Mouse (Mus musculus): ENCODE results near the gene Alkbh6. TPM values are rescaled to one million over a fixed set of nuclear protein-coding genes. Genes with fewer than 3 reads are reported as not detected.
A peak's percentile ranks its signal among the peaks of the same experiment; 100 is the strongest.

The Alkbh6 gene
- polyA plus RNA-seq, 1 experiment from 2014 or later = 80.7 TPM

DNA sequence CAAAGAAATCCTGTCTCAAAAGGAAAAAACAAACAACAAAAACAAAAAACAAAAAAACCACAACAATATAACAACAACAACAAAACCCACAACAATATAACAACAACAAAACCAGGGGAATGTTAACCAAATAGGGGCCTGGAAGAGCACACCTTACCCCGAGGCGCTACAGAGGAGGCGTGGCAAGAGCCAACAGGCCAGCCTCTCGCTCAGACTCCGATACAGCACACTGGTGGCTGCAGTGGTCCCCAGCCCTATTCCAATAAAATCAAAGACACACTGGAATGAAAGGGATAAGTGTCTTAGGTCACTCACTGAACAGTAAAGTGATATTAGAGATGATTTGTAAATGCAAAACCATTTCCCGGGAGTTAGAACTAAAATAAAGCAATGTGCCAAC lies 29.0 kb upstream of the Alkbh6 start:
- ATAC-seq (replicated peaks; ENCODE audit: insufficient number of reproducible peaks, low FRiP score, low TSS enrichment, low read depth) (peak; percentile 49; the same call in 1 of the 2 replicates), DNase-seq (ENCODE audit: low spot score) (peak; percentile 46)
- Histone ChIP-seq H3K9me3 (replicated peaks; ENCODE audit: control insufficient read depth, low read length) (no peaks in the 10 kb centered on the region), H3K36me3 (replicated peaks; ENCODE audit: control insufficient read depth, insufficient read depth, low read depth, low read length) (no peaks in the 10 kb centered on the region), H3K27me3 (ENCODE audit: control insufficient read depth, insufficient read depth, low read length) (no peaks in the 10 kb centered on the region), H3K4me3 (ENCODE audit: low read depth, low read length) (peak overlapping the region; percentile 65), H3K4me1 (ENCODE audit: control insufficient read depth, insufficient read depth, low read length) (no peaks in the 10 kb centered on the region), H3K4me2 (ENCODE audit: low read depth, low read length) (peak overlapping the region; percentile 80), H3K27ac (replicated peaks; ENCODE audit: low read depth, low read length) (peak overlapping the region; percentile 90; the same call in 1 of the 2 replicates), H3K9ac (replicated peaks; ENCODE audit: low read length) (peak overlapping the region; percentile 60)
- under 1% methylated on average over 6 of the region's 6 CpGs for WGBS

DNA sequence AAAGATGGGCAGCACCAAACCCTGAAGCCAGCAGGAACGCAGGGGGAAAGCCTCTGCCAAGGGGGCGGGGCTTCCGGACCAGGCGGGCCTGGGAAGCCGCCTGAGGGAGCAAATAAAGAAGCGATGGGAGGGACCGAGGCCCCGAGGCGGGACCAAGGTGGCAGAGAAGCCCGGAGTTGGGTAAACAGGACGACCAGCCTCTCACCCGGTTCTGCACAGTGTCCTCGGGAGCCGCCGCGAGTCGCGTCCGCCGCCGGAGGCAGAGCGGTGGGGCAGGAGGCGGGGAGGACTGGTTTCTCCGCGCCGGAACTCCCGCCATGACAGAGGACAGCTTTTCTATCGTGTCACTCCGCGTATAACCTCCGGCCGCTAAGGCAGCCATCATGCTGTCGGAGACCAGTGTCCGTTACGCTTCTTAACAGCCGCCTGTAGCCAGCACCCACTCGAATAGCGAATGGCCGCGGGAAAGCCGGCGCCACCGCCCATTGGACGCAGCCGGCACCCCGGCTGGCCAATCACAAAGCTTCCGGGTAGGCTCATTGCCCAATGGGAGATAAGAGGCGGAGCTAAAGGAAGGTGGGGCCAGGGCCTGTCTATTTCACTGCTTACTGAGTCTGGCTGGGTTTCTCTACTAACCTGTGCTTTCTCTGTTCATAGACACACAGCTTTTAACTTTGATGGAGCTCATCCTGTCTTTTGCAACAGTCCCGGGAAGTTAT lies 28.4 kb upstream of the Alkbh6 start, which contains the start of the genes Thap8 and Wdr62:
Gene Thap8, plus strand, starts transcription at position 144 of the 719 bp plus-strand sequence.
Gene Wdr62, minus strand, starts transcription at position 469 of the 719 bp plus-strand sequence.
- ATAC-seq (replicated peaks; ENCODE audit: insufficient number of reproducible peaks, low FRiP score, low TSS enrichment, low read depth) (peak; percentile 91), DNase-seq (ENCODE audit: low spot score) (peak; percentile 95)
- Histone ChIP-seq H3K9ac (replicated peaks; ENCODE audit: low read length) (peak within 1 kb of the TSS; percentile 60), H3K9me3 (replicated peaks; ENCODE audit: control insufficient read depth, low read length) (no peaks in the 10 kb centered on the region), H3K4me2 (ENCODE audit: low read depth, low read length) (peak within 1 kb of the TSS; percentile 80), H3K27me3 (ENCODE audit: control insufficient read depth, insufficient read depth, low read length) (no peaks in the 10 kb centered on the region), H3K4me3 (ENCODE audit: low read depth, low read length) (peak within 1 kb of the TSS; percentile 65), H3K36me3 (replicated peaks; ENCODE audit: control insufficient read depth, insufficient read depth, low read depth, low read length) (no peaks in the 10 kb centered on the region), H3K27ac (replicated peaks; ENCODE audit: low read depth, low read length) (peak within 1 kb of the TSS; percentile 90), H3K4me1 (ENCODE audit: control insufficient read depth, insufficient read depth, low read length) (no peaks in the 10 kb centered on the region)
- whole genome bisulfite sequencing = under 1% methylated on average over 49 of the region's 49 CpGs

DNA sequence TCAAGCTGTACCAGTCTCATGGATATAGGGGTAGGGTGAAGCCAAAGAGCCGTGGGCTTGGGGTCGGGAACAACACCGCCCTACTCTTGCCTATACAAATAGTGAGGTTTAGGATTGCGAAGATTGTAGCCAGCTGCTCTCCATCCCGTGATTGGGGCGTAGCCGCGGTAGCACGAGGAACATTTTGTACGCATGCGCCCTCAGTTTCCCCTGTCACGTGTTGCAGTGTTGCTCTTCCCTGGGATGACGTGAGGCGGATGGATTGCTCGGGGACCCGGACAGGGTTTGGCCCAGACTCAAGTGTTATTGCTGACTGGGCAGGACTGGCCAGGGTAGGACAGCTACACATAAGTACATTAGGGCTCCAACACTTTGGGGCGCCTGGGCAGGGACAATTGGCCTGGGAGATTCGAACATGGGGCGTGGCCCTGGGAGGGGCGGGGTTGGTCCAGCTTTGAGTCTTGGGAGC lies 27.8 kb upstream of the Alkbh6 start:
- H3K9me3 ChIP-seq (replicated peaks; ENCODE audit: control insufficient read depth, low read length) = no peaks in the 10 kb centered on the region
- H3K9ac ChIP-seq (replicated peaks; ENCODE audit: low read length) = peak overlapping the region; percentile 53
- peak overlapping the region; percentile 90 for H3K27ac ChIP-seq (replicated peaks; ENCODE audit: low read depth, low read length)
- peak; percentile 92 for DNase-seq (ENCODE audit: low spot score)
- H3K36me3 ChIP-seq (replicated peaks; ENCODE audit: control insufficient read depth, insufficient read depth, low read depth, low read length) = no peaks in the 10 kb centered on the region
- under 1% methylated on average over 20 of the region's 20 CpGs for WGBS
- no peaks in the 10 kb centered on the region for H3K27me3 ChIP-seq (ENCODE audit: control insufficient read depth, insufficient read depth, low read length)
- H3K4me3 ChIP-seq (ENCODE audit: low read depth, low read length) = peak overlapping the region; percentile 65
- H3K4me1 ChIP-seq (ENCODE audit: control insufficient read depth, insufficient read depth, low read length) = no peaks in the 10 kb centered on the region
- H3K4me2 ChIP-seq (ENCODE audit: low read depth, low read length) = peak overlapping the region; percentile 80
- ATAC-seq (replicated peaks; ENCODE audit: insufficient number of reproducible peaks, low FRiP score, low TSS enrichment, low read depth) = peak; percentile 80

DNA sequence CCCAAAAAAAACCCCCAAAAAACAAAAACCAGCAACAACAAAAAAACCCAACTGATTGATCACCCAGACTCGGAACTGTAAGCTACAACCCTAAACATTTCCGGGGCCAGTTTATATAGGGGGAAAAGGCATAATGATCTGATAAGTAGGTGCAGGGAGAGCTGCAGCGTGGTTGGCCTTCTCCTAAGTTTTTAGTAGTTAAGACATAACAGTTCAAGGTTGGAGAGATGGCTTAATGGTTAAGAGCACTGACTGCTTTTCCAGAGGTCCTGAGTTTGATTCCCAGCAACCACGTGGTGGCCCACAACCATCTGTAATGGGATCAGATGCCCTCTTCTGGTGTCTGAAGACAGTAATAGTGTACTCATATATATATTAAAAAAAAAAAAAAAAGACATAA lies 27.0 kb upstream of the Alkbh6 start:
- DNase-seq (ENCODE audit: low spot score) = no peak
- WGBS = 71% methylated on average over 4 of the region's 4 CpGs
- Histone ChIP-seq H3K4me1 (ENCODE audit: control insufficient read depth, insufficient read depth, low read length) (no peaks in the 10 kb centered on the region), H3K4me2 (ENCODE audit: low read depth, low read length) (no peak overlapping the region; the same call in 1 of the 2 replicates), H3K9ac (replicated peaks; ENCODE audit: low read length) (no peak overlapping the region), H3K27me3 (ENCODE audit: control insufficient read depth, insufficient read depth, low read length) (no peaks in the 10 kb centered on the region), H3K27ac (replicated peaks; ENCODE audit: low read depth, low read length) (no peak overlapping the region), H3K36me3 (replicated peaks; ENCODE audit: control insufficient read depth, insufficient read depth, low read depth, low read length) (no peaks in the 10 kb centered on the region), H3K4me3 (ENCODE audit: low read depth, low read length) (no peak overlapping the region), H3K9me3 (replicated peaks; ENCODE audit: control insufficient read depth, low read length) (no peaks in the 10 kb centered on the region)
- no peak for ATAC-seq (replicated peaks; ENCODE audit: insufficient number of reproducible peaks, low FRiP score, low TSS enrichment, low read depth)

DNA sequence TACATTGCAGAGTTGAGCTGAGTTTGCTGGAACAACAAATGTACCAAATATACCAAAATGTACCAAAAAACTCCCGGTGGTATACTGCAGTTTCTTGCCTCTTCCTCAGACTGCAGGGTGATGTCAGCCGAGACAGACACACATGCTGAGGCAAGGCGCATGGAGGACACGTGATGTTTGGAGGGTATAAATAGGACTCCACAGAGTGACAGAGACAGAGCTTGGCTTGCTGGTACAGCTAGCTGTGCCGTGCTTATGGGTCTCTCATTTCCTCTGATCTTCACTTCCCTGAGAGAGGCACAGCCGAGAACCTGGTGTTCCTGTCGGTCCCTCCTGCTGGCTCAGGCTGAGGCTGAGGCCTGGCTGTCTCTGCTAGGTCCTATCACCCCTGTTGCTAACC lies 25.8 kb upstream of the Alkbh6 start:
- no peak for ATAC-seq (replicated peaks; ENCODE audit: insufficient number of reproducible peaks, low FRiP score, low TSS enrichment, low read depth)
- H3K36me3 ChIP-seq (replicated peaks; ENCODE audit: control insufficient read depth, insufficient read depth, low read depth, low read length) = no peaks in the 10 kb centered on the region
- no peak overlapping the region for H3K4me3 ChIP-seq (ENCODE audit: low read depth, low read length)
- no peaks in the 10 kb centered on the region for H3K27me3 ChIP-seq (ENCODE audit: control insufficient read depth, insufficient read depth, low read length)
- no peak for DNase-seq (ENCODE audit: low spot score)
- 72% methylated on average over 7 of the region's 7 CpGs for WGBS
- H3K4me2 ChIP-seq (ENCODE audit: low read depth, low read length) = no peak overlapping the region
- no peak overlapping the region for H3K27ac ChIP-seq (replicated peaks; ENCODE audit: low read depth, low read length)
- no peaks in the 10 kb centered on the region for H3K9me3 ChIP-seq (replicated peaks; ENCODE audit: control insufficient read depth, low read length)
- H3K4me1 ChIP-seq (ENCODE audit: control insufficient read depth, insufficient read depth, low read length) = no peaks in the 10 kb centered on the region
- no peak overlapping the region for H3K9ac ChIP-seq (replicated peaks; ENCODE audit: low read length)

DNA sequence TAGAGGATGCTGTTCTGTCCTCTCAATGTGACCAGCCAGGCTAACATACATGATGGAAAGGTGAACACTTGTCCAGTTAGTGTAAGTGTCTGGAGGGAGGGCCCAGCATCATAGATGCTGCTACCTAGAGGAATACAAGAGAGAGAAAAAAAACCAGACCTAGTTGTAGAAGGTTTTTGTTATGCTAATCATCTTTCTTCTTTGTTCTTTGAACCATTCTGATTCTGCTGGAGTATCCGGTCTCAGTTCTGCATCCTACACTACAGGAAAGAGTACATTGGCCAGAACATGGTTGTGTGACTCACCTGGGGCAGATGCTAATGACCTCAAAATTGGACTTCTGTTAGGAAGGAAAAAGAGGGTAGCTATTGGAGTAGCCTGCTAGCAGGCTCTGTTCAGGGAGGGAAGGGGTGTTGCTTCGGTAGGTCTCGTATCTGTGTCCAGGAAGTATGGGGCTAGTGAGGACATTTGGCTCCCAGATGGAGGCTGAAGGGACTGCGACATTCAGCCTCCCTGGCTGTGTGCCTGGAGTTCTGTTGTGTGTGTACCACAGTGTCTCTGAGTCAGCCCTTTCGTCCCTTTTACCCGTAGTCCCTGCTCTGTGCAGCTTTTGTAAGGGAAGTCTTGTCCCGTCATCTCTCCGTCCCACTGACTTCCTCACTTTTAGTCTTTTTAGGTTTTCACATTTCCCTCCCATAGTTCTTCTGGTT lies 21.7 kb upstream of the Alkbh6 start:
- ATAC-seq (replicated peaks; ENCODE audit: insufficient number of reproducible peaks, low FRiP score, low TSS enrichment, low read depth) (no peak), DNase-seq (ENCODE audit: low spot score) (no peak)
- H3K27me3 ChIP-seq (ENCODE audit: control insufficient read depth, insufficient read depth, low read length) = no peaks in the 10 kb centered on the region
- no peaks in the 10 kb centered on the region; the same call in 1 of the 2 replicates for H3K4me1 ChIP-seq (ENCODE audit: control insufficient read depth, insufficient read depth, low read length)
- no peak overlapping the region for H3K27ac ChIP-seq (replicated peaks; ENCODE audit: low read depth, low read length)
- no peaks in the 10 kb centered on the region for H3K9me3 ChIP-seq (replicated peaks; ENCODE audit: control insufficient read depth, low read length)
- H3K4me3 ChIP-seq (ENCODE audit: low read depth, low read length) = no peak overlapping the region
- no peaks in the 10 kb centered on the region for H3K36me3 ChIP-seq (replicated peaks; ENCODE audit: control insufficient read depth, insufficient read depth, low read depth, low read length)
- no peak overlapping the region for H3K9ac ChIP-seq (replicated peaks; ENCODE audit: low read length)
- H3K4me2 ChIP-seq (ENCODE audit: low read depth, low read length) = no peak overlapping the region
- 71% methylated on average over 8 of the region's 8 CpGs for WGBS

DNA sequence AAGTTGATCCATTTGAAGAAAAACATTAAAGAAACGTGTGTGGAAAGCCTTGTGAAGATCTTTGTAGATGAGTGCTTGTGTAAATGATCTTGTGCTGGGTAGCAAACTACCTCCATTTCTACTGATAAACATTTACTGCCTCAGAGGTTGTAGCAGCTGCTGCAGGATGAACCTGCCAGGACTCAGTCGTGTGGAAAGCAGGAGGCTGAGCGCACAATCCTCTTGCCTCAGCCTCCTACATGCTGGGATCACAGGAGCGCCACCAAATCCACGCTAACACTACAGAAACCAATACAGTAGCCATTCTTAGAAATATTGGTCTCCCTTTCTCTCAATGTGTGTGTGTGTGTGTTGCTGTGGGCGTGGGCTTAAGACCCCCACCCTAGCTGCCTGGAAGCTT lies 20.5 kb upstream of the Alkbh6 start:
- no peaks in the 10 kb centered on the region for H3K36me3 ChIP-seq (replicated peaks; ENCODE audit: control insufficient read depth, insufficient read depth, low read depth, low read length)
- H3K4me2 ChIP-seq (ENCODE audit: low read depth, low read length) = no peak overlapping the region
- no peaks in the 10 kb centered on the region; the same call in 1 of the 2 replicates for H3K4me1 ChIP-seq (ENCODE audit: control insufficient read depth, insufficient read depth, low read length)
- no peak overlapping the region for H3K4me3 ChIP-seq (ENCODE audit: low read depth, low read length)
- WGBS = 71% methylated on average over 6 of the region's 6 CpGs
- H3K27me3 ChIP-seq (ENCODE audit: control insufficient read depth, insufficient read depth, low read length) = no peaks in the 10 kb centered on the region
- no peaks in the 10 kb centered on the region for H3K9me3 ChIP-seq (replicated peaks; ENCODE audit: control insufficient read depth, low read length)
- H3K9ac ChIP-seq (replicated peaks; ENCODE audit: low read length) = no peak overlapping the region
- H3K27ac ChIP-seq (replicated peaks; ENCODE audit: low read depth, low read length) = no peak overlapping the region
- no peak for DNase-seq (ENCODE audit: low spot score)
- no peak for ATAC-seq (replicated peaks; ENCODE audit: insufficient number of reproducible peaks, low FRiP score, low TSS enrichment, low read depth)

All from embryonic facial prominence, embryonic 11.5 days (tissue).